Mouse (Mus musculus) cerebellum, adult 2 months (tissue): ENCODE data around the gene Rapgef5.

Source experiments
- CTCF ChIP-seq: fragments of 200-500 bp; IDR thresholded peaks from 2 replicates; pipeline ENCODE4 v1.5.1; 2011; ENCODE audit warnings: low read depth, mild to moderate bottlenecking, control low read depth, low read length, moderate library complexity, borderline replicate concordance; ENCODE audit not compliant: insufficient read depth
- POLR2A ChIP-seq: fragments of 200-500 bp; IDR thresholded peaks from 2 replicates; pipeline ENCODE4 v1.6.1; 2011; ENCODE audit warnings: low read length, control low read depth, borderline replicate concordance; ENCODE audit not compliant: insufficient read depth

DNA sequence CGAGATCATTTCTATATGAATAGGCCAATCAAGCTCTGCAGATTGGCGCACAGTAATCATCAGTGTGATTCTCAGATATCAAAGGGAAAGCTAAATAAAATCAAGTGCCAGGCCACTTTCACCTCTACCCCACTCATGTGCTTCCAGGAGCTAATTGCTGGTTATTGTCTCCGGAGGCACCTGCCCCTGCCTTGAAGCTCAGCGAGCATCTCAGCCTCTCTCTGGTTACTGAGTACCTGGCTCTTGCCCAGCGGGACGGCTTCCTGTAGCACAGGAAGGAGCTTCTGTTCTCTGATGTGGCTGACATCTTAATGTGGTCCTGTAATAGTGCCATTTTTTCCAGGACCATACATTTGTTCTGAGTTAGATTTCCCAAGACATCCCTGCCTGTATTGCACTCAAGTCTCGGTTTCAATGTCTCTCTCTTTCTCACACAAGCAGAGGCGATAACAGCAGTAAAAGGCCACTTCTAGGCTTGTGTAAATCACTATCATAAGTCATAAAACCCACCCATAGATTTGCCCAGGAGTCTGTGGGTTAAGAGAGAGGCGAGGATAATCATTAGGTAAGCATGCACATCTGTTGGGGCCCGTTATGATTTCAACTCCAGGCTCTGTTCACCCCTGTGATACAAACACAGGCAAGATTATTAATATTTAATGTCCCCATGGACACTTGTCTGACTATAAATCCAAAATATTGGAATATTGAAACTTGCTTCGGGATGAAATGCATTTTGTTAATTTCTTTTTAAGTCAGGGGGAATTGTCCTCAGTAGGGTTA, 2.9 kb upstream of the Rapgef5 start:
- TF ChIP-seq CTCF (no peak), POLR2A (no peak)
